Mouse (Mus musculus) gastrocnemius, postnatal 4 days (tissue): ENCODE data around the gene Mkks. TPM values are rescaled to one million over a fixed set of nuclear protein-coding genes. Genes with fewer than 3 reads are reported as not detected.
"Not testable (repeated sequence)": the region's sequence is repeated elsewhere in the genome, so short reads cannot be mapped to it uniquely, and the experiment has no call there.

ENCODE experiments used
- DNase-seq, 2 experiments: peaks; one replicate each; pipeline ENCODE4 v3.0.0; 2021 to 2022; ENCODE audit warnings: low spot score in 2 of 2, mixed read lengths in 2 of 2
- long read RNA-seq, 2 experiments: library from polyadenylated mRNA; stranded (forward); transcript quantifications; one replicate each; pipeline ENCODE4 v2.0.0; 2021
- total RNA-seq, 2 experiments: library from RNA; stranded (reverse); gene quantifications; 2 replicates each; pipeline ENCODE4 v1.2.3; 2021

The Mkks gene
- 10 to 100 TPM; 20.5 to 22.7 TPM for total RNA-seq
- long read RNA-seq, experiment 1, transcript Mkks-202 (6 exons, 3,178 nt) = major isoform, 12 of 17 reads
- long read RNA-seq, experiment 1, partial matches to known transcripts = 2 of 17 reads
- long read RNA-seq, experiment 1, other reads (novel, unspliced or antisense) = 2 of 17 reads
- long read RNA-seq, experiment 2, transcript Mkks-202 (6 exons, 3,178 nt) = major isoform, 7 of 11 reads
- long read RNA-seq, experiment 2, partial matches to known transcripts = 1 of 11 reads
- long read RNA-seq, experiment 2, other reads (novel, unspliced or antisense) = 3 of 11 reads

DNA sequence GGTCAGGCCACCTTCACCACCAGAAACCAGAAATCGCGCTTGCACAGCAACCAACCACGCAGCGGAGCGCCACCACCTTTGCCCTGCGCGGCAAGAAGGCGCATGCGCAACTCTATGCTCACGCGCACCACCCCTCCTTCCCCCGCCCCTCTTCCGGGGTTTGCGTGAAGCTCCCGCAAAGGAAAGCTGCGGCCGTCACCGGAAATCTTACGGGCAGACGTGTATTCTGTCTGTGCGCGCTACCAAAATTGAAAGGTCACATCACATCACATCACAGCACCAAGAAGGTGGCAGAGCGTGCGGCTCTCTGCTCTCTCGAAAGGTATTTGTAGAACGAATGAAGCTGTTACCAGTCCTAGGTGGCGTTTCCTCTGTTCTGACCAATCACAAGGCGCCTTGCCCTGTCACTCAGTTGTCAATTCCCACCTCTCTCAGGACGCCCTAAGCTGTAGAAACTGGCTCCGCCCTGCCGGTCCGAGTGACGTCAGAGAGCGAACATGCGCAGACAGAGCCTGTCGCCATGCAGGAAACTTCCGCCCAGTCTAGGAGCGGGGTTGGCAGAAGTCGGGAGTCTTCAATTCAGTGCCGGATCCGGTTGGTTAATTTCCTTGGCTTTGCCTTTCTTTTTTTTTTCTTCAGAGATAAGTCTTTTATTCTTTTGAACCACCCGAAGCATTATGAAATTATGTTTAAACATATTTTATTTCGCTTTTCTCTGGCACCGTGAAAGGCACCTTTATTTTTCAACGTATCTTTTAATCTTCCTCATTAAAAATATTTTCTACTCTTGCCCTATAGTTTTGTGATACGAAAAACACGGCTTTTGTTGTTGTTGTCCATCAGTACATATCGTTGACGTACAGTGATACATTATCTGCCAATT, at the start of gene Mkks, which contains the start of the genes Slx4ip and AL731706.1:
Gene Mkks, minus strand, starts transcription at position 322 of the 883 bp plus-strand sequence.
Gene Slx4ip, plus strand, starts transcription at position 151 of the 883 bp plus-strand sequence.
Gene AL731706.1, minus strand, starts transcription at position 322 of the 883 bp plus-strand sequence.
- DNase-seq = peak; percentile 96 to 98

DNA sequence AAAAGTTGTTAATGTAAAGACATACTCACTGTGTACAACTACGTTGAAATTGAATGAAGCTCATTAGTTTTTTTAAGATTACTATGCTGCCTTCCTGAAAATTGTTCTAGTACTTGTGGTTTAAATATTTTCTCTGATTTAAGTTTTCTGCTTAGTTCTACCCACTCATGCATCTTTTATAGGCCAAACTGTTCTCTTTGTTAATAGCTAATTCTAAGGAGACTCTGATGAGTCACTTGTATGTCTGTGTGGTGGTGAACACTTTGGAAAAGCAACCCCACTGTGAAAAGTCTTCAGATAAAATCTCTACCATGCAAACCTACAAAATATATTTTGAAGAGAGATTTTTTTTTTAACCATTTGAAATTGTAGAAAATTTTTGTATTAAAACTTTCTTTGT, 47.1 kb upstream of the Mkks start:
- no peak for DNase-seq

- DNase-seq = no peak
These were observed 45.5 kb upstream of the Mkks start for GRCm38 (mm10) chr2:136936391-136937288.

GRCm38 (mm10) chr2:136921003-136921408, 29.8 kb upstream of the Mkks start:
- DNase-seq = no peak

DNA sequence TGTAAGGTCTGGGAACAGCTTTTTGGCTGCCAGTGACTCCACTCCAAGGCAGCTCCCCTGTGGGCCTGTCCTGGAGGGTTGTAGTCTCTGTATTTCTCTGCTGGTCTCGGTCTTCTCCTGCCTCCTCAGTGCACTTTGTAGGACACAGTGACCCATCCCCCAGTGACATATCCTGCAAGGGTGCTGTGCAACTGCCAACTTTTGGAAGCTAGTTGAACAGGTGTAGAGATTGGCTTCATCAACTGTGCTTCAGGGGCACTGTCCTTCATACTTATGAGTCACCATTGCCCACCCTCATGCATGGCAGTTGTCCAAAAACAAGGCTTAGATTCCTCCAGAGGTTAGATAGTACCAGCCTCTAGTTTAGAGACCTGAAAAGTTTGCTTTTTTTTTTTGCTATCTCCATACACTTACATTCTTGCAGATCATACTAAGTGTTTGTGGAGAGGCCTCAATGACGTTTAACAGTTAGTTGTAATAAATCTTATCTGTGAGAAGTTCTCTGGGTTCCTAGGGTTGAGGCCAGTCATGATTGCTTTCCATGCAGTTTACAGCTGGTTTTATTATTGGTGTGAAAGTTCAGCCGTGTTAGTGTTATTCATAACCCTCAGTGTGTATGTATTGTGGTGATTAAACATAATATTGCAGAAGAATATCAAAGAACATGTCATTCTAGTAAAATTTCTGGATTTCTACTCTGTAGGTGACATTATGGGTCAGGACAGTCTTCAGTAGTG, 29.2 kb upstream of the Mkks start:
- DNase-seq = no peak

GRCm38 (mm10) chr2:136919433-136919832, 28.2 kb upstream of the Mkks start:
- DNase-seq = no peak

DNA sequence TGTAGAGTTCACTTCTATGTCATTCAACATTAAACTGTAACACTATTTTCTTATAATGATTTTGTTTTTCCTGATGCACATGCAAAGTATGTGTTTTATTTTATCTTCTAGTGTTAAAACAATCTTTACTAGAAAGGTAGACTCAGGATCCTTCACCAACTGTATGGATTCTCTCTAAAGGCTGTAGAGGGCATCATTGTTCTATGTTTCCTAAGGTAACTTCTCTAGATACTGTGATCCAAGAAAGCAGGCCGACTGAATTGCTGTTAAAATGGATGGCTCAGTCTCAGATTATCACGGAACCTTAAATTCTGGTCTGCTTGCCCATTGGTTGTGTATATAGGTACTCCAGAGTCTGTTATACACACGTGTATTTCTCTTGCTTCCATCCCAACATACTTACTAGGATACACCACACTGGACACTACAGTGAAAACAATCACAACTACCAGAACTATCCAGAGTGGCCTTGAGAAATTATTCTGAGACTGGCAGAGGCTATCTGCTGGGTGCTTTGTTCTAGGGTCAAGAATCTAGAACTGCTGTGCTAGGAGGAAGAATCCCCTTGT, 23.2 kb upstream of the Mkks start:
- no peak for DNase-seq

DNA sequence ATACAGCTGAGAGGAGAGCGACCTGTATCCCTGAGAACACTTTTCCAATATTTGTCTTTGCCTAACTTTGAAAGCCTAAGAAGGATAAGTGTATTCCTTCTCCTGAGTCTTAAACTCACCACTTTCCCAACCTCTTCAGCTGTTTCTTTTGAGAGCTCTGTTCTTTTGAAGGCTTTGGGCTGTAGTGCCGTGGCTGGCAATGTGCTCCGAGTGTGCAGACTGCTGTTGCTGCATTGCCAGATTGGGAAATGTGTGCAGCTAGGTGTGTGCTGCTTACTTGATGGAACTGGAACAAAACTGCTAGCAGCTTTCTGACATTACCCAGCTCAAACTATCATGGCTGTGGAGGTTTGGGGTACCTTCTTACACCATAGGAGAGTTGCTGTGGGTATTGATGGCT, 21.8 kb upstream of the Mkks start:
- no peak for DNase-seq

DNA sequence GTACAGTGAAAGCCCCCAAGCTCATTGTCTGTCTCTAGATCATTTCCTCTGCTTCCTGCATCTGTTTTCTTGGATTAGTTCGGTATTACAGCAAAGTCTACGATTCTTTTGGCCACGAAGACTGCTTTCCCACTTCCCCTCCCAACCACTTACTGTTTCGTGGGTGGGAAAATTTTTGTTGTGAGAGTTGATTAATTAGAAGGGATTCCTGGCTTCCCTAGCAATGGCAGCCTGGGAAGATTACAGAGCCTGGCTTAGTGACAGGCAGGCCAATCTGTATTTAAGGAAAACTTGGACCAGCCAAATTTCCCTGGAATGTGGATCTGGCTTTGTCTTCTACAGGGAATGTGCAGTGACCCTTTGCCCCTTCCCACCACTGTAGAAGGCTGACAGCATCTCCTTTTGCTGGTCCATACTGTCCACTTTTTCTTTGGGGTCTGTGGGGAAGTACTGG, 20.8 kb upstream of the Mkks start:
- DNase-seq = no peak

GRCm38 (mm10) chr2:136909298-136909697, 18.1 kb upstream of the Mkks start:
- DNase-seq = no peak

DNA sequence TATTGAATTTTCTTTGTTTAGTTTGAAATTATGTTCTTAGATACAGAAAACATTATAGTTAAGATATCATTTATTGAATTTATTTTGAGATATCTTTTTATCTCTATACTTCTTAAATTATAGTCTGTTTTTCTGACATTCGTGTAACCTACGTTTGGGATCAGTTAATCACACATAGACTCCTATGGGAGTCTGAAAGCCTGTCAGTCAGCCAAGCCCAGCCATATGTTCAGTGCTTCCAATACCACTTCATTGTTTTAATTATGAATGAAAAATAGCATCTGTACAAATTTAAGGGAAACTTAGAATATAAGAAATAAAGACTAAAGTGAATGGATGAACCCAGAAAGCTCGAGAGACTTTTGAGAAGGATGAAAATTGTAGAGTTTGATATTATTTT, 17.4 kb upstream of the Mkks start:
- no peak for DNase-seq

DNA sequence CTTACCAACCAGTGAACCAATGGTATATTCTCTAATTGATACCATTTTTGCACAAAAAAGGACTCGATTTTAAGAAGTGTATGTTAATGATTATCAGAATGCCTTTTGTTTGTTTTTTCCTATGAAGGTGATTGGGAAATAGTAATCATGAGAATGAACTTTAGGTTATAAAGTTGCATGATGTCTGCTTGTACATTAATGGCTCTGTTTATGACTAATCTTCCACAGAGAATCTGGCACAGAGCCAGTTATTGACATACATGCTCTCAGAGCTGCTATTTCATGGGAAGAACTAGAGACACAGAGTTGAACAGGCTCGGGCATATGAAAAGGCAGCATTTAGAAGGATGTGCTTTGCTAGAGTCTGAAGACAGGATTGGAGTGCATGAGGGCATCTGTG, 4.9 kb upstream of the Mkks start:
- no peak for DNase-seq

- DNase-seq = no peak
These were observed 3.3 kb upstream of the Mkks start for GRCm38 (mm10) chr2:136894494-136894893.

DNA sequence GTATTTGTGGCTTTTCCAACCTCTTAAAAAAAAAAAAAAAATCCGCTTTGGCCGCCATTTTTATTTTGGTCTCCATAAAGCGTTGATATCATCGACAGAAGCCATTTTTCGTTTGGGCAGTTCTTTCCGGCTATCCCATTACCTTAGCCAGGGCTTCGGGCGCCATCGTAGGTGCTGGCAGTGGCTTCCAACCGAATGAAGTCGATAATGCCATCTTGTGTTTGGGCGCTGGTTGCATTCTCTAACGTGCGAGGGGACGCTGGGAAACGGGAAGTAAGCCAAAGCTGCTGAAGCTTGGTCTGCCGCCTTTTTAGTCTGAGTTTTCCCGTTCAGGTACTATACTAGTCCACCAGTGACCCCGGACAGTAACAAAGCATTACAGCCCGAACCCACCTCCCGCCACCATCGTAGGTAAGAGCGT, 772 bp upstream of the Mkks start:
- DNase-seq = peak; percentile 77 to 92

- not testable (repeated sequence) for DNase-seq
These were observed 497 bp downstream of the Mkks start for GRCm38 (mm10) chr2:136890716-136891067.

DNA sequence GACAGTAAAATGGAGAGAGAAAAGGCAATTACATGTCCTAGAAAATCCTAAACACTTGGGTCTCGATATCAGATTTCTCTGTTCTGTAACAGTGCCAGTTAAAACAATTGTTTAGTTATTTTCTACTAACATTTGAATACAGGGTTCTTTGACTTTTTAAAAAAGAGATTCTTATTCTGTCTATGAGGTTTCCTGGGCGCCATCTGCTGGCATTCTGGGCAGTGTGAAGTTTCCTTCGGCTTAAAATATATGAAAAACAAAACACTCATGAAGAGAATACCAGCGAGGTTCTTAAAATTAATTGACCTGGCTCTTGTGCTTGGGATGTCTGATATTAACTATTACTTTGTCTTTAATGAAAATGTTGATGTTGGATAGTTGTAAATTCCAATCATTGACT, 4.3 kb downstream of the Mkks start:
- peak in 1 of 2 experiments; percentile 18 for DNase-seq

GRCm38 (mm10) chr2:136885579-136885978, 5.6 kb downstream of the Mkks start, which contains the start of gene AL731706.2:
TSS of gene AL731706.2 (minus strand) at chr2:136885679.
- no peak for DNase-seq

GRCm38 (mm10) chr2:136854543-136855388, 36.4 kb downstream of the Mkks start:
- no peak for DNase-seq

GRCm38 (mm10) chr2:136850366-136850765, 40.8 kb downstream of the Mkks start:
- DNase-seq = no peak
